Mouse (Mus musculus) heart, adult 8-10 months (tissue): ENCODE data around the gene Fxyd7. TPM values are rescaled to one million over a fixed set of nuclear protein-coding genes. Genes with fewer than 3 reads are reported as not detected.
A peak's percentile ranks its signal among the peaks of the same experiment; 100 is the strongest.

Source experiments
- DNase-seq: peaks from one replicate; pipeline ENCODE4 v3.0.0; 2022; ENCODE audit warnings: low spot score
- total RNA-seq, 4 experiments: library from RNA; stranded (reverse); gene quantifications; 2 replicates each; pipeline ENCODE4 v1.2.4; 2022

Fxyd7 gene
- total RNA-seq, 4 experiments from 2014 or later = 0.49 to 1.5 (median 1.1) TPM

DNA sequence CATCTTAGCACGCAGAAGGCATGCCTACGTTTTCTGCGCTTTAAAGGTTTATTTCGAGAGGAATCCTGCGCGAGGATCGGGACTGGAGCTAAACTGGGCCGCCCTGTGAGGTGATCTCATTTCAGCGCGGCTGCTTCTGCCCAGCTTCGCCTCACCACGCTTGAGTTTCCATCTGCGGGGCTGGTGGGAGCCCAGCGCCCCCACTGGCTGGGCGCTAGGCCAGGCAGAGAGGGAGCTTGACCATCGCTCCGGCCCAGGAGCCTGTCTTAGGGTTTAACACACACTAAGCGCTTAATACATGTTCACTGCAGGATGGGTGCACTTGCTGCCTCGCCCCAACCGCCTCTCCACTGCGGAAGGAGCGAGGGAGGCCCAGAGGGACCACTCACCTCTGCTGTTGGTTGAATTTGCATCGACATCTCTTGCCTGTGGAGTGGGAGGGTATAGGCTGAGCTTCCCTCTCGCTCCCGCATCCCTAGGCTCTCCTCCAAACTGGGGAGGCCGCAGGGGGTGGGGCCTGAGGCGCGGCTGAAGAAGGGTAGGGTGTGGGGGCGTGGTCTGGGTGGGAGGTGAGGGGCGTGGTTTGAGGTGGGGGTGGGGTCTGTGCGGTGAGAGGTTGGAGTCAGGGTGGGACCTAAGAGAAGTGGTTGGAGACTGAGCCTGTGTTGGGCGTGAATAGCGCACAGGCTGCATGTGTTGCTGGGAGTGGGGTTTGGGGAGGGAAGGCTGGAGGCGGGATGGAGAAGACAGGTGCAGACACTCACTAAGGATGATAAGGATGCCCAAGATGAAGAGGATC lies 1.6 kb upstream of the Fxyd7 start:
- DNase-seq = no peak

DNA sequence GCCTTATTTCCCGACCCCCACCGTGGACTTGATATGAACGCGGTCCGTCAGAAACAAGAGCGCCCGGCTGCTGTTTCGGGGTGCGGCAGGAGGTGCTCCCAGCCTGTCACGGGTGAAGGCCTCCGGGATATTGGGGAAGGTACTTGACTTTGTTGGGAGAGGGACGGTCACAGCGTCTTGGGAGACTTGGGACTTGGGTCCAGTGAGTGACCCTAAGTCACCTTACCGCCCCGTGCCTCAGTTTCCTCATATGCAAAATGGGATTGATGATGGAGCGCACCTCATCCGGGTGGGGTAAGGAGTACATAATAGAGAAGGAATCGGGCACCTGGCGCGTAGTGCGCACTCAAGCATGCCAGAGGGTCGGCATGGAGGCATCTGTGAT lies 976 bp upstream of the Fxyd7 start:
- no peak for DNase-seq

DNA sequence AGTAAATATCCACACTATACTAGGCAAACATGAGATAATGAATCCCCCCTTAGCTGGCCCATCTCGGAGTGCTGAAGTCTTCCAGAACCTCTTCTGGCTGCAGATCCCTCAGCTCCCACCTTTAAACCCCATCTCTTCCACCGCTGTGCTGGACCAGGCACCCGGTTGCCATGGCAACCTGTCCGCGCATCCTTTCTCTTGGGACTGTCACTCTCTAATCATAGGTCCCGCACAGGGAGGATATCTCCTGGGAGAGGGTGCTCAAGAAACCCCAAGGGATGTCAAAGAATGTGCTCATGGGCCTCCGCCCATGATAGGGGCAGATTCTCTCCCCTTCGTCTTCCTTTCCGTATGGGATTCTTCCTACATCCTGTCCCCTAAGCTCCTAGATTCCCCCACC lies 346 bp downstream of the Fxyd7 start:
- DNase-seq = no peak

DNA sequence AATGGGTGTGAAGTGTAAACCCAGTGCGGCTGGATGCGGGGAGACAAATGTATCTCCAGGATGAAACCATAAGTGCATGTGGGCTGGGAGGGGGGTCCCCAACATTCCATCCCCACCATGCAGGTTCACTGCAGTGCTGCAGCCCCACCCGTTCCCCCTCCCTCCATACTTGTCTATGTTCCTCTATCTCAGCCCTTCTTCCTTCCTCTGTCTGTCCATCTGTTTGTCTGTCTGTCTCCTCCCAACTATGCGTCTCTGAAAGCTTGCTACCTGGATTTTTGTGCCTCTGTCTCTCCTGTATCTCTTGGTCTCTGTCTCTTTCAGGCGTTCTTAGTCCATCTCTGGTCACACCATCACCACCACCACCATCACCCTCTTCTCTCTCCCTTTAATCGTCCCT lies 780 bp downstream of the Fxyd7 start:
- DNase-seq = no peak

DNA sequence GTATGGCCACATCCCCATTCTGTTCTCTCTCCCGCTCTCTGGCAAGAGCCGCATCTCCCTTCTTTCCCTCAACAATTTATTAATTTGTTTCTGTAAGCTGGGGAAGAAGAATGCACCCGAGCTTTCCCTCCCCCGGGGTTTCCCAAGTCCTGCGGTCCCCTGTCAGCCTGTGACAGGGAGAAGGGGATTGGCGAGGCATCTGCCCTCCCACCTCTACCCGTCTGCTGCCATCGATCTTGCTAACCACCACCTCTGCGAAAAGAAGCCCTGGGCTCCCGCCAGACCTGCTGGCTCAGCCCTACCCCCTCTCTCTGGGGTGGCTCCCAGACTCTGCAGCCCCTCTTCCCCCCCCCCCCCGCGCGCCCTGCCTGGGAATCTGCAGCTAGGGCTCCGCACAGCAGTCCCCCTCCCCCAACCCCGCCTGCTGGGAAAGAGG lies 1.4 kb downstream of the Fxyd7 start:
- no peak for DNase-seq

DNA sequence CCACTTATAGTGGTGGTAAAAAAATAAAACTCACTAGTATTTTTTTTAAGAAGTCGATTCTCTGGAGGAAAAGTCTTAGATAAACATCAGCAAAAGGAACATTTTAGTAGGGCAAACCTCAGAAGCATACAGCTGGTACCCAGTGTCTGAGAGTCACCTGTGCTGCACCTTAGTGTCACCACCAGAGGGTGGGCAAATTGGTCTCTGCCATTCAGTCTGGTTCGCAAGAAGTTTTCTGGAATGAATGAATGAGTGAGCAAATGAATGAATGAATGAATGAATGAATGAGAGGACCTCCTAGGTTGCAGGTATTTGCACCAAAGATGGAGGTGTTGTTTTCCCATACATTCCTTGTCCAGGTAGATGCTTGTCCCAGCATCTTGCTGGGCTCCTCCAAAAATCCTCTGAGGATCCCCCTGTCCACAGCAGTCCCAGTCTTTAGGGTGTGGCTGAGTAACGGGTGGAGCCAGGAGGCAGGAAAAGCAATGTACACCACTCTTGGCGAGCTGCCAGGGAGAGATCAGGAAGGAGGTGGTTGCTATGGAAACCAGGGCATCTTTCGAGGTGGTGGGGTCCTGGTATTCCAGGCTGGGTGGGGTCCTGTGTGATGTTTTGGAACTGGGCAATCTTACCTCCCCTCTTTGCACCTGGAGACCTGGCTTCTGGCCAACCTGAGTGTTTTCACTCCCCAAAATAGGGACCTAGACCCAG lies 2.0 kb downstream of the Fxyd7 start:
- DNase-seq = no peak

DNA sequence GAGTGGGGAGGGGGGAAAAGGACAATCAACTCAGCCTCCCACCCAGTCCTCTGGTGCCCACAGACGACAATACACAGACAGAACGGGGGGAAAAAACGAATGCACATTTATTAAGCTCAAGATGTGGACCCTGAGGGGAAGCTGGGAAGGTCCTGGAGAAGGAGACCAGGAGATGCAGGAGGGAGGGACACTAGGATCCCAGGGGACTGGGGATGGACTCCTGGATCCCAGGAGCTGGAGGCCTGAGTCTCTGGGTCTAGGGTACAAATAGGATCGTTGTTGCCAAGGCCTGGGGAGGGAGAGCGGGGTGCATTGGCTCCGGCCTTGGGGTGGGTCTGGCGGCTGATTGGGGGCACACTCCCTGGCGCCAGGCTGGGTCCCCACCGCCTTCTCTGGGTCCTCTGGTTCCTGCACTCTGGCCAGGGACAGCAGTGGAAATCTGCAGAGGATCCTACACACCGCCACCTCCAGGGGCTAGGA lies 8.8 kb downstream of the Fxyd7 start, which contains the start of gene Fxyd5:
Gene Fxyd5 (minus strand): TSS at position 51 of the 480 bp plus-strand sequence.
- no peak for DNase-seq

DNA sequence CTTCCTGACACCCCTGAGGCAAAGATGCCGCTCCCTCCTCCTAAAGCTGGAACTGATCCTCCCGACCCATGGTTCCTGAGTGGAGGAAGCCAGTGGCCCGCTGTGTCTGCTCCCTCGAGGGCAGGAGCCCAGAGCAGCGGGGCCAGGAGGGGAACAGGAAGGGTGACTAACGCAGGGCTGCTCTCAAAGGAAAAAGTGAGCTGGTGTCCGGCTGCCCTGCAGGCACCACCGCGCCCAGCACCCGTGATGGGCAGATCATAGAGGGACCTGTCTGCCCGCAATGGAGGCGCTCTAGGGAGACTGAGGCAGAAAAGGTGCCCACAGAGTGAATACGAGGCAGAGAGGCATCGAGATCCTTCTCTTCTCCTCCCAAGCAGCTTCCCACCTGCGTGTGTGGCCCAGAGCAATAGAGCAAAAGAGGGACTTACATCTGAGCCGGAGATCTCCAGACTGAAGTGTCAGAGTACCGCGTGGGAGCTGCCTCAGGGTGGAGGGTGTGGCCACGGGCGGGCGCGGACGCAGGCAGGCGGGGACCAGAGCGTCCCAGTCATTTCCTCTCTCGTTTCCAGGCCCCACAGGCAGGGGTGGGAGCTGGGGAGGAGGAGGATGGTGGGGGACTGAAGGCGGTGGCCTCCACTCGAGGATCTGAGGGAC lies 9.5 kb downstream of the Fxyd7 start:
- DNase-seq = peak; percentile 78

DNA sequence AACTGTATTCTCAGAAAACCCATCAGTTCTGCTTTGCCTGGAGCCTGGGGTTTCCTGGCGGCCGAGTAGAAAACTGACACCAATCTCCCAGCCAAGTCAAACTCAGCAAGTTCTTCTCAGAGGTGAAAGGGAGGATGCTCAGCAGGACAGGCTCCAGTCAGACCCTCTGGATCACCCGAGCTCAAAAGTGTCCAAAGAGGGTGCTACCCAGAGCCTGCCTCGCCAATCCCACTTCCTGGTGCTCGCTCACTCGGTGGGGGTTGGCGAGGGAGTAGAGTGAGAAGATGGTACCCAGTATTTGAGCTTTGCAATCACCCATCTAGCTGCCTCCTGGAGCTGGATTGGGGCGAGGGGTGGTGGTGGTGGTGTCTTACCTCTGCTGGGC lies 10.3 kb downstream of the Fxyd7 start:
- DNase-seq = no peak

DNA sequence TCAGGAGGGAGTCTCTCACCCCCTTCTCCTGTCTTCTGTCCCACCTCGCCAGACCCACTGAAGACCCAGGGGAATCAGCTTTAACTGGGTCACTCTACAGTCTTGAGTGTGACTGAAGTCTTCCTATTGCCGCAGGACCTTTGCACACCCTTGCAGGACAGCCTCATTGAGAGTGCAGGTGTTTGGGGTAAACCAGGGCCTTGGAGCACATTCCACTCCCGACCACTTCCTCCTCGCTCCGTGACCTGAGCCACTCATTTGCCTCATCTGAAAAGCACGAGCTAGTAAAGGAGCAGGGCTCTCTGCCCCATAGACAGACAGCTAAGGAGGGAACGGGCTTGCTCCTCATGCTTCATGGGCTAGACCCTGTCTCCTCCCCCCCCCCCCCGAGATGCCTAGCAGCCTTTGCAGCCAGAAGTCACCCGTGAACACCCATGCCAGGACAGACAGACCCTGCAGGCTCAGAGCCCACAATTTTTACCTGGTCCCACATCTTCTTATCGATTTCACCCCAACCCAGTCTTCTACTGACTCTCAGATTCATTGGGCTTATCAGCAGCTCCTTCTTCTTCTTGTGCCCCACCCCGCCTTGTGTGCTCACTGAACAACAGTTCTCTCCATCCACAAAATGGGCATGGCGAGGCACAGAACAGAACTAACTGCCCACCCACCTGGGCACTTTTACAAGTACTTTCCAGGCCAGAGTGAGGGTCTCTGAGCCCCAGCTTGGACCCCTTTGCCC lies 10.8 kb downstream of the Fxyd7 start:
- DNase-seq = no peak

DNA sequence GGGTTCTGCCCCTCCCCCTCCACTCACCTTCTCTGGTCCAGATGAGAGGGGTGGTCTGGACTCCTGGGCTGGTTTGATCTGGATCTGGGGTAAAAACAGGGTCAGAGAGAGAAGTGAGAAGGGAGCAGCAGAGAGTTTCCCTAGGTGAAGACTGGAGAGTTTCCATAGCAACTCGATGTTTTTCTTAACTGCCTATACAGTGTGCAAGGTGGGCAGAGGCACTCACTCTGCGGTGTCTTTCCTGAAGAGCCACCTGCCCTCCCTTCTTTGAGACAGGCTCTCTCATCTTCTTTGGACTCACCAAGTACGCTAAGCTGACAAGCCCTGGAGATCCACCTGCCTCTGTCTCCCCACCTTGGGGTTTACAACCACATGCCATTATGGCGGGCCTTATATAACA lies 12.3 kb downstream of the Fxyd7 start:
- no peak for DNase-seq

DNA sequence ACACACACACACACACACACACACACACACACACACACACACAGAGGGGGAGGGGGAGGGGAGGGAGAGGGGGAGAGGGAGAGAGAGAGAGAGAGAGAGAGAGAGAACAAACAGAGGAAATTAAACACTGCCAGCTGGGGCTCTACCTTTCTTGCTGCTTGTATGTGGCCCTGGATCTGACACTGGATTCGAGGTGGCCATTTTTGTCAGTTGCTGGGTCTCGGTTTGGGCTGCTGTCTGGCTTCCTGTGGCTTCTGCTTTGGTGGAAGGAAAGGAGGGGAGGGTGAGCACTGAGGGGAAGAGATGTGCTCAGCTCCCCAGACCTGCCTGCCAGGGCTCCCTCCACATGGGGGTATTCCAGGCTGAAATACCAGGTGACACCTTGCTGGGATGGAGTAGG lies 13.6 kb downstream of the Fxyd7 start:
- no peak for DNase-seq

DNA sequence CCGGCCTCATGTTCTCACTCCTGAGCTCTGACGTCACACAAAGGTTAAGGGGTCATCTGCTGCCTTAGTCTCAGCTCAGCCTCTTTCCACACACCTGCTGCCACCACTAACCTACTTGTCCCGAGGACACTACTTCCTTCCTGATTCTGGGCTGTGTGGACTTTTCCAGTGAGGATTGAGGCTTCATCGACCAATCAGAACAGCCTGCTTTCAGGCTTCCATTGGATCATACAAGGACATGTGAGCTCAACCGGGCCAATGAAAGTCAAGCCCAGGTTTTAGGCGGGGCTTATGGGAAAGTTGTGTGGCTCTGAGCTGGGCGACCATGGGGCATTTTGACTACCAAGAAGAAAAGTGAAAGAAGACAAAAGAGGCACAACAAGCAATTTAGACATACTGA lies 14.3 kb downstream of the Fxyd7 start:
- no peak for DNase-seq

DNA sequence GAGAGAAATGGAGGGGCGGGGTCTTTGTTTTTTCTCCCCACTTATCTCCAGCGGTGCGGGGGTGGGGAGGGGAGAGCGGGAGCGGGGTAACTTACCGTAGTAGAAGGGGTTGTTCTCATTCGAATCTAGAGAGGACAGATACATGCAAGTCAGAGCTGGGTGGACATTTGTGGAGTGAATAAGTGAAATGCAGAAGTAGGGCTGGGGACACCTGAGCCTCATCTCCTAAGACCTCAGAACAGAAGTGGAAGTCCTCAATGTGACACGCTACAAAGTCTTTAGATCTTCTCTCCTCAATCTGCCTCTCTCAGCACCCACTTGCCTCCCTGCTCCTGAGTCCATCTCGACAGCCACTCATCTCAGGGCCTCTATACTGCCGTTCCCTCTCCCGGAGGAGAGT lies 16.0 kb downstream of the Fxyd7 start:
- no peak for DNase-seq

DNA sequence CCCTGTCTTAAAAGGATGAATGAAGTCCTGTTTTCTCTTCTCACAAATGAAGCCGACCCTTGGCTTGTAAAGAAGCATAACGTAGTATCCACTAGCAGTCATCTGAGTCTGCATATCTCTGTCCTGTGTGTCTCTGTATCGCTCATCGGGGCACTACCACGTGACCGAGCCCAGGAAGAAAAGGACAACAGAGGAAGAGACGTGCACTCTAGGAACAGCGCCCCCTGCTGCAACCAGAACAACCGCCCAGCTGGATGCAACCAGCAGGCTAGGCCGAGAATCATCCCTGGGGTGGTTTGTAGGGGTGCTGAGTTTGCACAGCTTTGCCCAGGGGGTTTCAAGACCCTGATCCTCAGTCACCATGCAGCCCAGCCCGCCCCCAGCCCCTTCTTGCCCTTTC lies 16.5 kb downstream of the Fxyd7 start:
- no peak for DNase-seq

DNA sequence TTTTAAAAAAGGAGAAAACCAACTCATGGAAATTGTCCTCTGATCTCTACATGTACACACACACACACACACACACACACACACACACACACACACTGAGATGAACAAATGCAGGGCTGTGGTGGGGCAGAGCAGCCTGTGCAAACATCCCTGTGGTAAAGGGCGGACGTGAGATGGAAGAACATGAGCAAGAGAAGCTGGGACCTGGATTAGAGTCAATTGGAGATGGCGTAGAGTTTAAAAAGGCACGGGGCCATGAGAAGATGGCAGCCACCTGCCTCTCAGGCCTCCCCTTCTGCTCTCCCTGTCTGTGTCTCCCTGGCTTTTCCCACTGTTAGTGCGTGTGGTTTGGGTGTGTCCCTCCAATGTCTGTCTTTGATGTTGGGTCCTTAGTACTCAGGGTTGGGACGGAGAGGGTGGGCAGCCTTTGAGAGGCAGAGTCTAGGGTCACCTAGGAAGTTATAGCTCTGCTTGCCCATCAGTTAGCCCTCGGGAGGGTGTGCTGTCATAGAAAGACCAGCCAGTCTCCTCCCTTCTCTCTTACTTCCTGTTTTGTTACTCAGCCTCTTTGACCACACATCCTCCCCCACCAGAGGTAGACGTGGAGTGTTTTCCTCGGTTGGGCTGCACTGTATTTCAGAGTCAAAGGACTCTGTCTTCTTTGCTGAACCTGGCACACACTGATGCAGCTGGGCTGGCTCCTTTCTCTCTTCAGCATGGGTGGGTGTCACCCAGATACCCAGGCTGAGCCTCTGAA lies 17.7 kb downstream of the Fxyd7 start:
- DNase-seq = no peak

DNA sequence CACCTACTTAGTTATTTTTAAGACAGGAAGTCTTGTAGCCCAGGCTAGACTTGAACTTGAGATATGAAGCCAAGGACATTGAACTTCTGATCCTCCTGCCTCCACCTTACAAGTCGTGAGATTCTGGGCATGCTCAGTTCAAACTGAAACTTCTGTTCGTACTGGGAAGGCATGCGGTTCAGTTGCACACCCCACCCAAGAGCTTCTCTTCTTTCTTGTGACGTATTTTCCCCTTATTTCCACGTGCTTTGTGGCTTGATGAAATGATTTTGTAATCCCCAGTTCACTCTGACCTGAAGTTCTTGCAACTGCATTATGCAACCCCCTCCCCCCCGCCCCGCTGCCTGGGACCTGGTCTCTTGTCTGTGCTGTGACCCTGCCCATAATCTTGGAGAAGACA lies 19.5 kb downstream of the Fxyd7 start:
- no peak for DNase-seq

DNA sequence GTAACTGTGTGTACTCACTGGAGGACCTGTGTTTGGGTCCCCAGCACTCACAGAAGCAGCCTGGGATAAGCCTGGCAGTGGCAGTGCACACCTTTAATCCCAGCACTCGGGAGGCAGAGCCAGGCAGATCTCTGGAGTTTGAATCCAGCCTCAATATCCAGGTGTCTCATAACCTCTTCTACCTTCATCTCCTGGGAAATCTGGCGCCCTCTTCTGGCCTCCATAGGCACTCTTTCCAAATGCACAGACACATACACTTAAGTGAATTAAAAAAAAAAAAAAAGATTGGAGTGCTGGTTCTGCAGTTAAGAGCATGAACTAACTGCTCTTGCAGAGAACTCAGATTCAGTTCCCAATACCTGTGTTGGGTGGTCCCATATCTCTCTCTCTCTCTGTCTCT lies 20.6 kb downstream of the Fxyd7 start:
- DNase-seq = no peak

DNA sequence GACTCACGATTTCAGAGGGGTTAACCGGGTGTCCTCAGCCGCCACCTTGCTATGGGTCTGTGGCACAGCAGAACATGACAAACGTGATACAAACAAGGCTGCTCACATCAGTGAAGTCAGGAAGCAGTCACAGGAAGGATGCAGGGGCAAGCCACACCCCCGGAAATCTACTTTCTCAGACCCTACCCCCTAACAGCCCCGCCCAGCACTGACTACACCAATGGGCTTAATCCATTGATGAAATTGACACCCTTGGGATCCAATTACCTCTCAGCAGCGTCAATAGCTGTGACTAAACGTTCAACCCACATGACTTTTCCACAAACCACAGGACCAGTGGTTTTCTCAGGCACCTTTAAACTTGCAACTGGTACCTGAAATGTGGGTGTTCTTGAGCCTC lies 22.7 kb downstream of the Fxyd7 start:
- no peak for DNase-seq

DNA sequence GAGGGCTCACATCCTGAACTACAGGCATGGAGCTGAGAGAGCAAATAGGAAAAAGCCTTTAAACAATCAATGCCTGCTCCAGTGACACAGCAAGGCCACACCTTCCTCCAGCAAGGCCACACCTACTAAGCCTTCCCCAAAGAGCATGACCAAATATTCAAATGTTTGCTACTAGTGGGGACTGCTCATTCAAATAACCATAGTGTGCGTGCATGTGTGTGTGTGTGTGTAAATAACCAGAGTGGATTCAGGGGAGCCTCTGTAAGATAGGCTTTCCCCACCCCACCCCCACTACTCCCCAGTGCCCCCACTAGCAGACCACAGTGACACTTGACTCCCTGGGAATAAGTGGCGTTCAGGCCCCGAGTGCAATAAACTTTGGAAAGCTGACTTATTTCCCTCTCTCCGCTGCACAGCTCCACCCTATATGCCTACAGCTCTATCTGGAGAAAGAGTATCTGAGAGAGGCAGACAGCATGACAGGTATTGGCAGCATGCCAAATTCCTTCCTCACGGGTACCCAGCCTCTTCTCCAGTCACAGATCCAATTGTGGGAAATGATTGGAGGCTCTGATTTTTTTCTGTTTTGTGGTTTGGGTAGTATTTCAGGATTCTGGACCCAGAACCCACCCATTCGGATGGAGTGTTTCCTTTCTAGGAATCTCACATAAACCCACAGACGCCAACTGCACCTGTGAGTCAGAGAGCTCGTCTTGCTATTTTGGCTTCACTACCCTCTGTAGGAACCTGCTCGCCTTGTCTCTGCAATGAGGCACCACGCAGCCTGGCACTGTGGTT lies 34.0 kb downstream of the Fxyd7 start:
- no peak for DNase-seq
